Mouse (Mus musculus): Measurements from ENCODE around the gene Rtp3.

GRCm38 (mm10) chr9:110937506-110938490, 52.6 kb downstream of the Rtp3 start:
- no peak for TF ChIP-seq CTCF (IDR thresholded peaks at IDR 0.05; ENCODE audit: low read depth, low read length)
- no peak for TF ChIP-seq POLR2A (IDR thresholded peaks at IDR 0.05; ENCODE audit: insufficient read depth, low read length)

All from ES-Bruce4 (cell line).